Mouse (Mus musculus): ENCODE data around the gene Tns1.

GRCm38 (mm10) chr1:74151091-74151490 lies 26.8 kb upstream of the Tns1 start:
- no peak for TF ChIP-seq POLR2A (IDR thresholded peaks at IDR 0.05; ENCODE audit: insufficient read length, low read depth)
- no peak for TF ChIP-seq POLR2AphosphoS2 (IDR thresholded peaks at IDR 0.05; ENCODE audit: insufficient read length, low read depth)
- TF ChIP-seq SRF (IDR thresholded peaks at IDR 0.05; ENCODE audit: control insufficient read depth, insufficient read length, low read depth) = no peak
- TF ChIP-seq CEBPB (IDR thresholded peaks at IDR 0.05; ENCODE audit: insufficient read depth, poor library complexity, severe bottlenecking) = no peak
- TF ChIP-seq TCF12 (IDR thresholded peaks at IDR 0.05; ENCODE audit: insufficient read depth, poor library complexity, severe bottlenecking) = no peak
- TF ChIP-seq USF1 (IDR thresholded peaks at IDR 0.05; ENCODE audit: low read depth) = no peak
- no peak for TF ChIP-seq MYOD1 (IDR thresholded peaks at IDR 0.05; ENCODE audit: control insufficient read depth in 1 of 3, insufficient read length in 2 of 3, low read depth in 2 of 3)
- no peak for TF ChIP-seq TCF3 (IDR thresholded peaks at IDR 0.05; ENCODE audit: insufficient read length, low read depth)
- TF ChIP-seq E2F4 (IDR thresholded peaks at IDR 0.05; ENCODE audit: insufficient read depth) = no peak
- no peak for TF ChIP-seq MAX (IDR thresholded peaks at IDR 0.05; ENCODE audit: low read depth)
- no peak for TF ChIP-seq MYOG (IDR thresholded peaks at IDR 0.05; ENCODE audit: control insufficient read depth in 1 of 3, insufficient read depth in 1 of 3, insufficient read length in 2 of 3, low read depth in 2 of 3)
- TF ChIP-seq REST (IDR thresholded peaks at IDR 0.05; ENCODE audit: insufficient read depth, insufficient read length) = no peak
